In genomic region chr7:115376067-115376466, GRCm38 (mm10) we compare ENCODE assay signal across 23 mouse cellular contexts.
A peak's percentile ranks its signal among the peaks of the same experiment; 100 is the strongest.
DNase-seq lines count a peak whose midpoint lies in the region; ATAC-seq lines count a peak whose summit lies in the region.
"Had no signal": no experiment of that assay in that cellular context is flagged by ENCODE, and none has a peak within 500 bp of the region (broad histone marks: within the 10 kb centered on the region; RNA-seq: fewer than 3 reads in every experiment).

No protein-coding gene starts in this region.

- no peaks in the 10 kb centered on the region for H3K36me3 ChIP-seq in heart, embryonic 10.5 days
- H3K36me3 ChIP-seq: embryonic facial prominence, embryonic 10.5 days; embryonic facial prominence, embryonic 12.5 days; forebrain, embryonic 15.5 days; G1E had no signal

- H3K4me3 ChIP-seq in heart, embryonic 10.5 days: no peak overlapping the region
- H3K4me3 ChIP-seq: embryonic facial prominence, embryonic 10.5 days; embryonic facial prominence, embryonic 12.5 days; forebrain, embryonic 13.5 days; forebrain, embryonic 15.5 days had no signal

- no peak overlapping the region for H3K27ac ChIP-seq in heart, embryonic 10.5 days
- H3K27ac ChIP-seq: embryonic facial prominence, embryonic 10.5 days; embryonic facial prominence, embryonic 12.5 days; forebrain, embryonic 13.5 days; forebrain, embryonic 15.5 days had no signal

- no peaks in the 10 kb centered on the region for H3K9me3 ChIP-seq in heart, embryonic 10.5 days
- H3K9me3 ChIP-seq: embryonic facial prominence, embryonic 10.5 days; embryonic facial prominence, embryonic 12.5 days; forebrain, embryonic 13.5 days; forebrain, embryonic 15.5 days; G1E had no signal

- ATAC-seq in granulocyte monocyte progenitor cell, adult 5-6 weeks (replicated peaks; ENCODE audit: poor library complexity, severe bottlenecking): peak; percentile 33
- peak; percentile 43 for ATAC-seq in megakaryocyte progenitor cell, adult 5-6 weeks (replicated peaks; ENCODE audit: poor library complexity)
- ATAC-seq: activated CD4-positive, CD25-positive, alpha-beta regulatory T cell, adult 4 months; CD4-positive, CD25-positive, alpha-beta regulatory T cell, adult 4 months; forebrain, embryonic 13.5 days; forebrain, embryonic 15.5 days; Patski had no signal

- peaks cover 52% of the 10 kb centered on the region for H3K4me1 ChIP-seq in heart, embryonic 10.5 days

- 64% methylated on average over 4 of the region's 4 CpGs for WGBS in heart, embryonic 10.5 days

- intact Hi-C loops in heart, postnatal 10 days (cut with DNase I): no loop called here

- no peaks in the 10 kb centered on the region for H3K27me3 ChIP-seq in heart, embryonic 10.5 days (ENCODE audit: insufficient read depth, poor library complexity, severe bottlenecking)
- H3K27me3 ChIP-seq: CH12.LX; forebrain, embryonic 13.5 days; forebrain, embryonic 15.5 days; Patski had no signal

- peak; percentile 63 for DNase-seq in heart, embryonic 10.5 days (ENCODE audit: low spot score)
- no peak for DNase-seq in heart, postnatal 10 days
- no peak for DNase-seq in lung, postnatal 14 days
- DNase-seq: adrenal gland, adult 8-10 months; adrenal gland, postnatal 14 days; adrenal gland, postnatal 36 days; B cell, adult 2 months; cerebellum, adult 11-12 months; cerebellum, adult 2 months; cerebellum, adult 9-10 months; cerebellum, postnatal 10 days; cerebellum, postnatal 25 days had no signal
